Mouse (Mus musculus): ENCODE data around the gene Phkg2.

The Phkg2 gene

DNA sequence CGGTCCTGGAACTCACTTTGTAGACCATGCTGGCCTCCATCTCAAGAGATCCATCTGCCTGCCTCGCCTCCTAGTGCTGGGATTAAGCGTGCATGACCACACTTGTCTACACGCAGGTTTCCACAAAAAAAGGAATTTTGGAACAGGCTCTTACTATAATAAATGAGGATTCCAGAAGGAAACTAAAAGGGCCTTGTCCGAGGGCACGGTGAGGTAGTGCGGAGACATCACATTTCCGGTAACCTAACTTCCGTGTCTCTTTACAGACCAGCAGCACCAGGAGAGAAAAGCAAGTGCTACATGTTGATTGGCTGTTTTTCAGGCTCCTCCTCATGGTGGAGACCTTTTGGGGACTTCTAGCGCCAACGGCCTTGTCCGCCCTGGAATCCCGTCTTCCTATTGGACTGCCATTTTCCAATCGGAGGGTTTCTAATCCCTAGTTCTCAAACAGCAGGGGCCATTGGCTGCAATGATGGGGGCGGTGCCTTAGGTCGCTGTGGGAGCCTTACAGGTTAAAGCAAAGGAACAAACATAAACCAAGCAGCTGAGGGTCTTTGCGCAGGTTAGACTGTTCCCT lies at the start of gene Phkg2:
Phkg2 (plus strand) TSS at position 446 of the 577 bp plus-strand sequence.
- DNase-seq = peak; percentile 96

DNA sequence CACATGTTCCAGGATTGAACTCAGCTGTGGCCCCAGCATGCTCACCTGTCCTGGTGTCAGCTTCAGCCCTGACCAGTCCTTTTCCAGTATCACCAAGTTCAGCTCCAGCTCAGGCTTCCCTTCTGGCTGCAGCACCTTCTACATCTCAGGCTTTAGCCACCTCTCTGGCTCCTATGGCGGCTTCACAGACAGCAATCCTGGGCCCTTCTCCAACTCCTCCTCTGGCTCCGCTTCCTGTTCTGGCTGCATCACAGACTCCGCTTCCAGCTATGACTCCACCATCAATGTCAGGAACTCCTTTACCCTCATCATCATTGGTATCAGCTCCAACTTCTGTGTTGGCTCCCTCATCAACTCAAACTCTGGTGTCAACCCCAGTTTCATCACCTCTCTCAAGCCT lies 31.5 kb upstream of the Phkg2 start:
- no peak for DNase-seq

DNA sequence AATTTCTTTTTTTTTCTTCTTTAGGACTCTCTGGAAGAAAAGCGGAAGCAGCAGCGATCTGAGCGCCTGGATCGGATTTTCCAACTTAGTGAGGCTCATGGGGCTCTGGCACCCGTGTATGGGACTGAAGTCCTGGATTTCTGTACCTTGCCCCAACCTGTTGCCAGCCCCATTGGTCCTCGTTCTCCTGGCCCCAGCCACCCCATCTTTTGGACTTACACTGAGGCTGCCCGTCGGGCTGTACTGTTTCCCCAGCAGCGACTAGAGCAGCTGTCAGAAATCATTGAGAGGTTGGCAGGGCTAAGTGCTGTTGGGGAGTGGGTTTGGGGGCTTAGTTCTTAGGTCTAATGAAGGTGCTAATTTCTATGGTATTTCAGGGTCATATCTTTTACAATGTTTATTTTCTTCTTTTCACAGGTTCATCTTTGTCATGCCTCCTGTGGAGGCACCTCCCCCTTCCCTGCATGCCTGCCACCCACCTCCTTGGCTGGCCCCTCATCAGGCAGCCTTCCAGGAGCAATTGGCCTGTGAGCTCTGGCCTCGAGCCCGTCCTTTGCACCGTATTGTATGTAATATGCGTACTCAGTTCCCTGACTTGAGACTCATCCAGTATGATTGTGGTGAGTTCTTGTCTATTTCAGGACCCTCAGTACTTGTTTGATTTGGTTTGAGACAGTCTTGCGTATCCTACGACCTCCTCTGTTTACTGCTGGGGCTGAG lies 23.9 kb upstream of the Phkg2 start:
- peak; percentile 78 for DNase-seq

DNA sequence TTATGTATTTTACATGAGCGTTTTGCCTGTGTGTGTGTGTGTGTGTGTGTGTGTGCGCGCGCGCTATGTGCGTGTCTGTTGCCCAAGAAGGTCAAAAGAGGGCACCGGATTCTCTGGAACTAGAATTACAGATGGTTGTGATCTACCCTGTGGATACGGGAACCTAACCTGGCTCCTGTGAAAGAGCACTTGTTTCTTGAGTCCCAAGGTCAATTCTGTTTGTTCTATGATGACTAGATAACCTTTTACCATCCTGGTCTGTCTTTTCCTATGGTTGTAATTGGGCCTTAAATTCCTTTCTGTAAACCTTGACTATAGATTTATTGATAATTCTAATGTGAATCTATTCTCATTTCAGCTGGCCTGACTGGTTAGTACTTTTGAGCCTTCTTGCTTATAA lies 21.6 kb upstream of the Phkg2 start:
- no peak for DNase-seq

DNA sequence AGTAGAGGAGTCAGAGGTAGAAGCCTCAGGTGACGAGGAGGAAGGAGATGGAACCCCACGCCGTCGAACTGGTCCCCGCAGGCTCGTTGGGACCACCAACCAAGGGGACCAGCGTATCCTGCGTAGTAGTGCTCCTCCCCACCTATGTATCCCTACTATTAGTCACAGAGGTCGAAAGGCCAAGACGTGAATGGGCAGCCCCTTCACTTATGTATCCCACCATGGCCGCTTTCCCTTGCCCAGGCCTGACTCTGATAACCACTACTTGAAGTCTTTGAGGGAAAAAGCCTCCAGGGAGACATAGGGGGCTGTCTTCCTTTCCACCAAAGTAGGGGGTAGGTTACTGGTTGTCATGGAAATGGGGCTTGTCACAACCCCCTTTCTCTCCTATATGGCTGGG lies 12.6 kb upstream of the Phkg2 start:
- DNase-seq = no peak

- DNase-seq = no peak
These were observed 11.7 kb upstream of the Phkg2 start, which contains the start of gene Tmem265 for GRCm38 (mm10) chr7:127561340-127561858. Tmem265 (plus strand) TSS chr7:127561390.

GRCm38 (mm10) chr7:127564381-127565150 lies 8.6 kb upstream of the Phkg2 start:
- DNase-seq = peak; percentile 97

GRCm38 (mm10) chr7:127573503-127574008 lies 416 bp downstream of the Phkg2 start:
- DNase-seq = peak; percentile 64

- no peak for DNase-seq
These were observed 975 bp downstream of the Phkg2 start for GRCm38 (mm10) chr7:127574115-127574514.

DNA sequence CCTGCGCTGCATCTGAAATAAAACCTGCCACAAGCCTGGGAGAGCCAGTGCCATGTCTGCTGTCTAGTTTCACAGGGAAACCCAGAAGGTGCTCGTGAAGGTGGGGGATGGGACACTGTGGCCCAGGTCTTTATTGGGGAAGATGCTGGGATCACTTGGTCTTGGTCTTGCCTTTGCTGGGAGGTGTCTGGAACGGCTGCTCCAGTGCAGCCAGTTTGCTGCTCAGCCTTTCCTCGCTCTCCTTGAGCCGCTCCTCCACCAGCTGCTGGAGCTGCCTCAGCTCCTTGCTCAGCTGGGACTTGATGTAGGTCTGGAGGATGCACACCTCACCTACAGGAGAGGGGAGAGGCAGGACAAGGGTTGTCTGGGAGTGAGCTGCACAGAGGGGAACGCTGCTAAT lies 10.1 kb downstream of the Phkg2 start:
- no peak for DNase-seq

DNA sequence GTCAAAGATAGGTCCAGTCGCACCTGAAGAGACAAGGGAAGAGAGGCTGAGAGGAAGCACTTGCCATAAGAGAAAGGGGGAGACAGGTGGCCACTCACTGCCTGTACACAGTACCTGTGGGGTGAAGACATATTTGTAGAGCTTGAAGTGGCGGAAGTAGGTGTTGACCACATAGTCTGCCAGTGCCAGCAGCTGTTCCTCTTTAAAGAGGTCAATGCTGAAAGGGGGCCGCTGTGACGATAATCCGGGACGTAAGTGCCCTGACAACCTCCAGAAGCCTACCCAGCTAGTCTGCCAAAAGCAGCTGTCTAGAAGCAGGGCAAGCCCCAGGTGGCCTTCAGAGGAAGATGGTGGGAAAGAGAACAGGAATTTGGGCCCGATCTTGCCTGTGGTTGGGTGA lies 11.9 kb downstream of the Phkg2 start:
- no peak for DNase-seq

DNA sequence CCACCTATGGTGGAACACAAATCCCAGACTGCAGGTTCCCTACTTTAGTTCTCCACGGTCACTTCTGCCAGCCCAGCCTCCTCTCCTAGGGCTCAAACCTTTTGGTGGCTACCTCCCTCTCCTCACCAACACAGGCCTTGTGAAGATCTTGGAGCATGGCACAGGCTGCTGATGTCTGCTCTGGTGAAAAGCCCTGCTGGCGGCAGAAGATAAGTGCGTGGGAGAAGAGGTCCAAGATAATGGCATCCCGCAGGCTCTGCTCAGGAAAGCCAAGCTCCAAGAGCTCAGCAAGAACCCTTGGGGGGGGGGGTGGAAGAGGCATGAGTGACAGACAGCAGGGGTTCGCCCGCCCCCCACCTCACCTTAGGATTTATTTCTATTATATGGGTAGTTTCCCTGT lies 13.0 kb downstream of the Phkg2 start:
- no peak for DNase-seq

DNA sequence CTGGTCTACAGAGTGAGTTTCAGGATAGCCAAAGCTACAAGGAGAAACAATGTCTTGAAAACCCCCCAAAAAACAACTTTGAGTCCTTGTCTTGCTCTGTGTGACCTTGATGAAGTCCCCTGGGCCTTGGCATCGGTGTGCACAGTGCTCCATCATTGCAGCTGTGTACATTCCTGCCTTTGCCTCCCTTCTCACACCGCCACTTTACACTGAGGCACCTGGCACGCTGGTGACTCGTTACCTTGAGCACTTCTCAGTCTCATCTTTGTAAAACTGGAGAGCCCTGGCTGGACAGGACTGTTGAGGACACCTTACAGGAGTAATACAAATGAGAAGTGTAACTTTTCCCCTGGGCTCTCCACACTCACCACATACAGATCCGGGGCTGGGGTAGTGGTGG lies 14.1 kb downstream of the Phkg2 start:
- DNase-seq = no peak

GRCm38 (mm10) chr7:127588011-127588871 lies 15.1 kb downstream of the Phkg2 start, which contains the start of the genes Ccdc189 and Rnf40:
Ccdc189 (minus strand) TSS chr7:127588595.
Rnf40 (plus strand) TSS chr7:127588767.
- DNase-seq = peak; percentile 92

DNA sequence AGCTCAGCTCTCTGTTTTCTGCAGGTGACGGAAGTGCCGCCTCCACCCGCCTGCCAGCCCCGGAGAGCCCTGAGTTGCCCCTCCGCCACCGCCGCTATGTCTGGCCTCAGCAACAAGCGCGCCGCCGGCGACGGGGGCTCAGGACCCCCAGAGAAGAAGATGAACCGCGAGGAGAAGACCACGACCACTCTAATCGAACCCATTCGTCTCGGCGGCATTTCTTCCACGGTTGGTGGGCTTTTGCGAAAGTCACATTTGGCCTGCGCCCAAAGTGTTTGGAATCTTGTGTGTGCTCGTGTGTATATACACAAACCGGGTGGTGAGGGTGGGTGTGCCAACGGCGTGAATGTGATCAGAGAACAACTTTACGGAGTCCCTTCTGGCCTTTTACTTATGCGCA lies 15.8 kb downstream of the Phkg2 start:
- no peak for DNase-seq

- no peak for DNase-seq
These were observed 16.5 kb downstream of the Phkg2 start for GRCm38 (mm10) chr7:127589637-127590036.

- no peak for DNase-seq
These were observed 18.0 kb downstream of the Phkg2 start for GRCm38 (mm10) chr7:127591108-127591507.

DNA sequence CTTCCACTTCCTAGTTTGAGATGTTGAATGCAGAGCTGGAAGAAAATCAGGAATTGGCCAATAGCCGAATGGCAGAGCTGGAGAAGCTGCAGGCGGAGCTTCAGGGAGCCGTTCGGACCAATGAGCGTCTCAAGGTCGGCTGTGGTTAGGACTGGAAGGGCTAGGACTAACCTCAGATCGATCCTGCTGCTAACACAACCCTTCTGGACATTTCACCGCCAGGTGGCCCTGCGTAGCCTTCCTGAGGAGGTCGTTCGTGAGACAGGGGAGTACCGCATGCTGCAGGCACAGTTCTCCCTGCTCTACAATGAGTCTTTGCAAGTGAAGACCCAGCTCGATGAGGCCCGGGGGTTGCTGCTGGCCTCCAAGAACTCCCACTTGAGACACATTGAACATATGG lies 19.4 kb downstream of the Phkg2 start:
- no peak for DNase-seq

GRCm38 (mm10) chr7:127596747-127597146 lies 23.6 kb downstream of the Phkg2 start:
- DNase-seq = no peak

GRCm38 (mm10) chr7:127600612-127601011 lies 27.5 kb downstream of the Phkg2 start:
- no peak for DNase-seq

- no peak for DNase-seq
These were observed 28.6 kb downstream of the Phkg2 start for GRCm38 (mm10) chr7:127601735-127602134.

- no peak for DNase-seq
These were observed 29.8 kb downstream of the Phkg2 start for GRCm38 (mm10) chr7:127602903-127603302.

All from cerebellum, adult 11-12 months (tissue).